Mouse (Mus musculus) bone marrow macrophage, adult 2 months (primary cell): ENCODE measurements at regions not wholly inside any gene's neighbourhood (a gene's known extent, or its start where the extent isn't known, plus 50 kb on each side); places are given as distances from the start of the nearest gene placed in this dataset.

ENCODE experiments used
- CTCF ChIP-seq: IDR thresholded peaks from 2 replicates; pipeline ENCODE4 v1.5.1; 2012; ENCODE audit warnings: low read depth, mild to moderate bottlenecking, low read length, moderate library complexity
- POLR2A ChIP-seq: IDR thresholded peaks from 2 replicates; pipeline ENCODE4 v1.6.1; 2012; ENCODE audit warnings: mild to moderate bottlenecking, low read depth, low read length, borderline replicate concordance

GRCm38 (mm10) chr7:117138681-117139080, 242.1 kb upstream of the Xylt1 start:
- no peak for TF ChIP-seq POLR2A
- TF ChIP-seq CTCF = no peak
